Comparison of ENCODE assay signal across 26 mouse cellular contexts in the genomic region with DNA sequence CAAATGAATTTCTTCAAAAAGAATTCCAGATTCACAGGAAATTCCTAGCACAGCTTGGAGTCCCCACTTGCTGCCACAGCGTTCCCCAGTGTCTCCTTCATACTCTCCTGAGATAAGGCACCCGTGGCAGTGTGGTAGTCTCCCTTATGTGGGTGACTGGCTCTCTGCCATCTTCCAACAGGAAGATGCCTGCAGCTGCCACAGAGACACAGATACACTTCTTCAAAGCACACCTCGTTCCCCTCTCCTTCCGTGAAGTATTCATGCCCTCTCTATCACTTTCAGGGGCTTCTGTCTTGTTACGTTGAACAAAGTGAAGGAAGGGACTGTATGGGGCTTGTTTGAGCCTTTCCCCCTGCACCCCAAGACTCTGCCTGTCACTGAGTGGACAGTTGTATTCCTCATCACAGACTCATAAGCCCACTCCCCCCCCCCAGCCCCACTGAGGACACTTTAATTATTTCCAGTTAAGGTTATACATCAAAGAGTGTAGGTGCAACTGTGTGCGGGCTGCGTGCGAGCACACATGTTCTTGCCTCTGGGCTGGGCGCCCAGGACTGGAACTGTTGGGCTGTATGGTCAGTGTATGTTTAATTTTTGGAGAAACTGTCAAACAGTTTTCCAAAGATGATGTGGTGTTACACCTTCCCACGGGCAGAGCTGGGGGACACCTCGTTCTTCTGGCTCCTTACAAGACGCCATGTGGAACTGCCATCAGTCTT. TPM values are rescaled to one million over a fixed set of nuclear protein-coding genes. Genes with fewer than 3 reads are reported as not detected.
DNase-seq lines count a peak whose midpoint lies in the region; ATAC-seq and TF ChIP-seq lines count a peak whose summit lies in the region.
"Had no signal": no experiment of that assay in that cellular context is flagged by ENCODE, and none has a peak within 500 bp of the region (broad histone marks: within the 10 kb centered on the region; RNA-seq: fewer than 3 reads in every experiment).

No protein-coding gene starts in this region.

- no peak for TF ChIP-seq POLR2A in kidney, adult 2 months (IDR thresholded peaks at IDR 0.05; ENCODE audit: low read depth, low read length)

- no peak for DNase-seq in heart, postnatal 25 days (ENCODE audit: low spot score)
- peak; percentile 33 for DNase-seq in testis, postnatal 10 days (ENCODE audit: low spot score)
- DNase-seq in testis, postnatal 14 days (ENCODE audit: low spot score): no peak
- no peak for DNase-seq in stomach, postnatal 0 days (ENCODE audit: low spot score)
- DNase-seq in hindbrain, embryonic 11.5 days (ENCODE audit: low spot score): no peak
- no peak for DNase-seq in urinary bladder, adult 18-20 months (ENCODE audit: low spot score in 2 of 2)
- DNase-seq in kidney, adult 2 months: no peak
- DNase-seq: cerebellum, postnatal 14 days; heart, postnatal 36 days; kidney, adult 9 months; kidney, postnatal 4 days; liver, embryonic 13.5 days; lung, postnatal 36 days; right cerebral cortex, postnatal 25 days had no signal

- no peaks in the 10 kb centered on the region for H3K27me3 ChIP-seq in heart, embryonic 15.5 days
- no peaks in the 10 kb centered on the region for H3K27me3 ChIP-seq in stomach, postnatal 0 days (ENCODE audit: control insufficient read depth, insufficient read depth, low read length)
- no peaks in the 10 kb centered on the region for H3K27me3 ChIP-seq in hindbrain, embryonic 11.5 days (ENCODE audit: control insufficient read depth, insufficient read depth, low read length)
- no peaks in the 10 kb centered on the region for H3K27me3 ChIP-seq in kidney, adult 2 months (replicated peaks; ENCODE audit: control insufficient read depth, insufficient read depth, low read length)
- H3K27me3 ChIP-seq: liver, embryonic 13.5 days; neural tube, embryonic 13.5 days had no signal

- no peak for TF ChIP-seq EP300 in stomach, postnatal 0 days (optimal IDR thresholded peaks at IDR 0.05)

- no peak for ATAC-seq in heart, embryonic 15.5 days (replicated peaks; ENCODE audit: insufficient number of reproducible peaks, insufficient read depth, low FRiP score, low read depth)
- peak; percentile 13; the same call in 1 of the 2 replicates for ATAC-seq in stomach, postnatal 0 days (ENCODE audit: low FRiP score, low TSS enrichment)
- no peak for ATAC-seq in hindbrain, embryonic 11.5 days (ENCODE audit: low FRiP score)
- ATAC-seq: forebrain, embryonic 16.5 days; hindbrain, embryonic 16.5 days had no signal

- H3K4me2 ChIP-seq in heart, embryonic 15.5 days: no peak overlapping the region
- no peak overlapping the region for H3K4me2 ChIP-seq in stomach, postnatal 0 days (replicated peaks; ENCODE audit: low read depth)
- H3K4me2 ChIP-seq in hindbrain, embryonic 11.5 days (replicated peaks; ENCODE audit: low read depth, low read length): no peak overlapping the region
- H3K4me2 ChIP-seq: liver, embryonic 13.5 days; neural tube, embryonic 13.5 days had no signal

- intact Hi-C loops in heart, postnatal 25 days (cut with DNase I): no loop called here

- no peaks in the 10 kb centered on the region for H3K36me3 ChIP-seq in heart, embryonic 15.5 days
- H3K36me3 ChIP-seq in stomach, postnatal 0 days (ENCODE audit: control insufficient read depth, insufficient read depth, low read length): no peaks in the 10 kb centered on the region
- H3K36me3 ChIP-seq in hindbrain, embryonic 11.5 days (ENCODE audit: control insufficient read depth, insufficient read depth, low read length): no peaks in the 10 kb centered on the region
- no peaks in the 10 kb centered on the region for H3K36me3 ChIP-seq in kidney, adult 2 months (ENCODE audit: control insufficient read depth, insufficient read depth, low read length)
- H3K36me3 ChIP-seq: liver, embryonic 13.5 days; neural tube, embryonic 13.5 days had no signal

- H3K4me3 ChIP-seq in heart, embryonic 15.5 days: no peak overlapping the region
- H3K4me3 ChIP-seq in stomach, postnatal 0 days (ENCODE audit: low read depth, low read length): no peak overlapping the region
- no peak overlapping the region for H3K4me3 ChIP-seq in hindbrain, embryonic 11.5 days (ENCODE audit: low read depth, low read length)
- no peak overlapping the region for H3K4me3 ChIP-seq in kidney, adult 2 months (ENCODE audit: insufficient read depth, low read depth, low read length)
- H3K4me3 ChIP-seq: erythroblast, embryonic 14.5 days; liver, embryonic 13.5 days; neural tube, embryonic 13.5 days had no signal

- no peak overlapping the region for H3K9ac ChIP-seq in heart, embryonic 15.5 days
- no peak overlapping the region for H3K9ac ChIP-seq in stomach, postnatal 0 days (ENCODE audit: low read length)
- H3K9ac ChIP-seq in hindbrain, embryonic 11.5 days (ENCODE audit: low read depth, low read length): no peak overlapping the region
- H3K9ac ChIP-seq: liver, embryonic 13.5 days; neural tube, embryonic 13.5 days had no signal

- no peak for TF ChIP-seq CTCF in stomach, postnatal 0 days (IDR thresholded peaks at IDR 0.05; ENCODE audit: low read depth)
- no peak for TF ChIP-seq CTCF in kidney, adult 2 months (conservative IDR thresholded peaks at IDR 0.05; ENCODE audit: insufficient read depth, insufficient read length, low read depth, low read length)

- H3K9me3 ChIP-seq in heart, embryonic 15.5 days (replicated peaks): no peaks in the 10 kb centered on the region
- no peaks in the 10 kb centered on the region for H3K9me3 ChIP-seq in stomach, postnatal 0 days (ENCODE audit: control insufficient read depth, low read length)
- no peaks in the 10 kb centered on the region for H3K9me3 ChIP-seq in hindbrain, embryonic 11.5 days (ENCODE audit: control insufficient read depth, low read length)
- H3K9me3 ChIP-seq: liver, embryonic 13.5 days; neural tube, embryonic 13.5 days had no signal

- peaks cover 19% of the 10 kb centered on the region for H3K4me1 ChIP-seq in heart, embryonic 15.5 days (replicated peaks)
- H3K4me1 ChIP-seq in stomach, postnatal 0 days (replicated peaks; ENCODE audit: control insufficient read depth, insufficient read depth): no peaks in the 10 kb centered on the region; the same call in 1 of the 2 replicates
- no peaks in the 10 kb centered on the region for H3K4me1 ChIP-seq in hindbrain, embryonic 11.5 days (replicated peaks; ENCODE audit: control insufficient read depth, insufficient read depth, low read length)
- H3K4me1 ChIP-seq in kidney, adult 2 months (ENCODE audit: control insufficient read depth, insufficient read depth, low read length): no peaks in the 10 kb centered on the region
- H3K4me1 ChIP-seq: liver, embryonic 13.5 days had no signal

- 74% methylated on average over 12 of the region's 12 CpGs for WGBS in heart, embryonic 15.5 days
- 63% methylated on average over 12 of the region's 12 CpGs for WGBS in stomach, postnatal 0 days
- WGBS in hindbrain, embryonic 11.5 days: 87% methylated on average over 12 of the region's 12 CpGs
- WGBS in kidney, adult 2 months: 87% methylated on average over 12 of the region's 12 CpGs

- H3K27ac ChIP-seq in heart, embryonic 15.5 days: peak overlapping the region; percentile 20; the same call in 1 of the 2 replicates
- H3K27ac ChIP-seq in stomach, postnatal 0 days (replicated peaks): peak overlapping the region; percentile 56; the same call in 1 of the 2 replicates
- H3K27ac ChIP-seq in hindbrain, embryonic 11.5 days (ENCODE audit: low read depth, low read length): no peak overlapping the region
- H3K27ac ChIP-seq in kidney, adult 2 months (ENCODE audit: insufficient read depth, low read depth, low read length): no peak overlapping the region
- H3K27ac ChIP-seq: liver, embryonic 13.5 days; neural tube, embryonic 13.5 days had no signal

RNA-seq across cellular contexts. Expression of a gene that starts 20.2 kb away (rescaled TPM):
- polyA plus RNA-seq in heart, embryonic 15.5 days (2015; fragmentation: Nextera tagmentation; extraction: Ambion mirVana): not detected in 2 replicates
- not detected for total RNA-seq in heart, postnatal 25 days (2021)
- not detected in 2 replicates for polyA plus RNA-seq in stomach, postnatal 0 days (2015; fragmentation: Nextera tagmentation; extraction: Ambion mirVana)
- polyA plus RNA-seq in hindbrain, embryonic 11.5 days (2014; fragmentation: Nextera tagmentation; extraction: Ambion mirVana): not detected in 2 replicates
- polyA plus RNA-seq in kidney, adult 2 months (2012; rRNA removed): not detected in 2 replicates
- total RNA-seq: adrenal gland, adult 18-20 months; CH12.LX; gastrocnemius, adult 18-20 months; heart, postnatal 36 days; layer of hippocampus, postnatal 14 days; left cerebral cortex, postnatal 36 days; monocyte, adult 5-6 weeks had no signal
- polyA plus RNA-seq: erythroblast, embryonic 14.5 days; forebrain, embryonic 16.5 days; gonadal fat pad, adult 2 months; hindbrain, embryonic 16.5 days; liver, embryonic 13.5 days; neural tube, embryonic 13.5 days had no signal

RNA-seq across cellular contexts. Expression of a gene that starts 26.6 kb away (rescaled TPM):
- polyA plus RNA-seq in heart, embryonic 15.5 days (2015; fragmentation: Nextera tagmentation; extraction: Ambion mirVana): not detected in 2 replicates
- not detected for total RNA-seq in heart, postnatal 25 days (2021)
- not detected in 2 replicates for polyA plus RNA-seq in stomach, postnatal 0 days (2015; fragmentation: Nextera tagmentation; extraction: Ambion mirVana)
- not detected in 2 replicates for polyA plus RNA-seq in hindbrain, embryonic 11.5 days (2014; fragmentation: Nextera tagmentation; extraction: Ambion mirVana)
- not detected in 2 replicates for polyA plus RNA-seq in kidney, adult 2 months (2012; rRNA removed)
- total RNA-seq: adrenal gland, adult 18-20 months; CH12.LX; gastrocnemius, adult 18-20 months; heart, postnatal 36 days; layer of hippocampus, postnatal 14 days; left cerebral cortex, postnatal 36 days; monocyte, adult 5-6 weeks had no signal
- polyA plus RNA-seq: erythroblast, embryonic 14.5 days; forebrain, embryonic 16.5 days; gonadal fat pad, adult 2 months; hindbrain, embryonic 16.5 days; liver, embryonic 13.5 days; neural tube, embryonic 13.5 days had no signal

RNA-seq across cellular contexts. Expression of a gene that starts 49.4 kb away (rescaled TPM):
- not detected in 2 replicates for polyA plus RNA-seq in heart, embryonic 15.5 days (2015; fragmentation: Nextera tagmentation; extraction: Ambion mirVana)
- total RNA-seq in heart, postnatal 25 days (2021): not detected
- polyA plus RNA-seq in stomach, postnatal 0 days (2015; fragmentation: Nextera tagmentation; extraction: Ambion mirVana): not detected in 2 replicates
- not detected in 2 replicates for polyA plus RNA-seq in hindbrain, embryonic 11.5 days (2014; fragmentation: Nextera tagmentation; extraction: Ambion mirVana)
- polyA plus RNA-seq in kidney, adult 2 months (2012; rRNA removed): not detected in 2 replicates
- total RNA-seq: adrenal gland, adult 18-20 months; CH12.LX; gastrocnemius, adult 18-20 months; heart, postnatal 36 days; layer of hippocampus, postnatal 14 days; left cerebral cortex, postnatal 36 days; monocyte, adult 5-6 weeks had no signal
- polyA plus RNA-seq: erythroblast, embryonic 14.5 days; forebrain, embryonic 16.5 days; gonadal fat pad, adult 2 months; hindbrain, embryonic 16.5 days; liver, embryonic 13.5 days; neural tube, embryonic 13.5 days had no signal

RNA-seq across cellular contexts. Expression of a gene that starts 50.0 kb away (rescaled TPM):
- 4.7 and 5.5 TPM in 2 replicates for polyA plus RNA-seq in heart, embryonic 15.5 days (2015; fragmentation: Nextera tagmentation; extraction: Ambion mirVana)
- total RNA-seq in heart, postnatal 25 days (2021): 1 to 10 TPM; 1.8 to 2.0 TPM
- 9.9 and 12.0 TPM in 2 replicates for polyA plus RNA-seq in stomach, postnatal 0 days (2015; fragmentation: Nextera tagmentation; extraction: Ambion mirVana)
- 0.39 and 0.47 TPM in 2 replicates for polyA plus RNA-seq in hindbrain, embryonic 11.5 days (2014; fragmentation: Nextera tagmentation; extraction: Ambion mirVana)
- polyA plus RNA-seq in kidney, adult 2 months (2012; rRNA removed): 3.1 and 4.1 TPM in 2 replicates
- total RNA-seq: CH12.LX had no signal

RNA-seq across cellular contexts. Expression of a gene that starts 58.9 kb away (rescaled TPM):
- 1.2 TPM in 1 of 2 replicates, not detected in the other for polyA plus RNA-seq in heart, embryonic 15.5 days (2015; fragmentation: Nextera tagmentation; extraction: Ambion mirVana)
- 1 to 10 TPM; 3.0 to 4.1 TPM for total RNA-seq in heart, postnatal 25 days (2021)
- polyA plus RNA-seq in stomach, postnatal 0 days (2015; fragmentation: Nextera tagmentation; extraction: Ambion mirVana): 0.80 and 0.81 TPM in 2 replicates
- polyA plus RNA-seq in hindbrain, embryonic 11.5 days (2014; fragmentation: Nextera tagmentation; extraction: Ambion mirVana): not detected in 2 replicates
- 0.36 TPM in 1 of 2 replicates, not detected in the other for polyA plus RNA-seq in kidney, adult 2 months (2012; rRNA removed)
- polyA plus RNA-seq: forebrain, embryonic 16.5 days; liver, embryonic 13.5 days had no signal

Comparison
In these comparisons a context has a peak if more than half of its experiments do, and no peak if none do; other contexts are left out.
1. H3K27ac ChIP-seq: peak in heart, embryonic 15.5 days (single experiment) and stomach, postnatal 0 days (single experiment); none in hindbrain, embryonic 11.5 days (single experiment) and kidney, adult 2 months (single experiment).